Mouse (Mus musculus): Measurements from ENCODE around the gene Atg9a.

- no peak for TF ChIP-seq CHD2 (IDR thresholded peaks at IDR 0.05; ENCODE audit: low read depth, low read length)
- TF ChIP-seq ZC3H11A (IDR thresholded peaks at IDR 0.05; ENCODE audit: borderline replicate concordance, low read depth, low read length): no peak
- TF ChIP-seq ZNF384 (IDR thresholded peaks at IDR 0.05; ENCODE audit: low read depth, low read length): no peak
- no peak for TF ChIP-seq HCFC1 (IDR thresholded peaks at IDR 0.05; ENCODE audit: borderline replicate concordance, insufficient read depth, low read length)
Observed at GRCm38 (mm10) chr1:75219078-75219477, 27.1 kb upstream of the Atg9a start.

Data from ES-E14 (cell line).